Comparison of ENCODE assay signal across 19 mouse cellular contexts in genomic region chr14:118338071-118338470, GRCm38 (mm10).
"Had no signal": no experiment of that assay in that cellular context is flagged by ENCODE, and none has a peak within 500 bp of the region (broad histone marks: within the 10 kb centered on the region; RNA-seq: fewer than 3 reads in every experiment).

No protein-coding gene starts in this region.

- H3K9me3 ChIP-seq: midbrain, embryonic 10.5 days; midbrain, embryonic 12.5 days; neural tube, embryonic 13.5 days had no signal

- H3K27me3 ChIP-seq: midbrain, embryonic 12.5 days; neural tube, embryonic 13.5 days had no signal

- ATAC-seq: midbrain, embryonic 16.5 days had no signal

- H3K4me3 ChIP-seq: midbrain, embryonic 10.5 days; midbrain, embryonic 12.5 days; myocyte; neural tube, embryonic 13.5 days had no signal

- H3K27ac ChIP-seq: liver, embryonic 14.5 days; midbrain, embryonic 10.5 days; midbrain, embryonic 12.5 days; neural tube, embryonic 13.5 days had no signal

- H3K36me3 ChIP-seq: midbrain, embryonic 10.5 days; midbrain, embryonic 12.5 days; neural tube, embryonic 13.5 days had no signal

- H3K9ac ChIP-seq: liver, embryonic 14.5 days; lung, embryonic 14.5 days; midbrain, embryonic 12.5 days; neural tube, embryonic 13.5 days had no signal

- H3K4me2 ChIP-seq: lung, embryonic 14.5 days; midbrain, embryonic 12.5 days; neural tube, embryonic 13.5 days had no signal

- H3K4me1 ChIP-seq: midbrain, embryonic 10.5 days; midbrain, embryonic 12.5 days; neural tube, embryonic 13.5 days had no signal

- DNase-seq: lung, adult 18-20 months; lung, embryonic 14.5 days; lung, postnatal 10 days; lung, postnatal 4 days; midbrain, embryonic 14.5 days; retina, postnatal 1 day; right cerebral cortex, adult 18-20 months; right cerebral cortex, postnatal 25 days; right cerebral cortex, postnatal 4 days; spleen, adult 18-20 months; thymus, adult 18-20 months; thymus, postnatal 14 days; thymus, postnatal 36 days had no signal
